Mouse (Mus musculus) testis, adult 2 months (tissue): ENCODE measurements around the gene Rasgrp3. TPM values are rescaled to one million over a fixed set of nuclear protein-coding genes. Genes with fewer than 3 reads are reported as not detected.

Experiments used
- H3K27ac ChIP-seq: fragments of 200-500 bp; 2 replicates; pipeline ENCODE4 v1.5.1; 2012; ENCODE audit warnings: low read depth, low read length; ENCODE audit not compliant: control insufficient read depth, insufficient read depth
- H3K27me3 ChIP-seq: fragments of 200-500 bp; 2 replicates; pipeline ENCODE4 v1.6.1; 2012; ENCODE audit warnings: mild to moderate bottlenecking, low read length, moderate library complexity; ENCODE audit not compliant: control insufficient read depth, insufficient read depth
- H3K36me3 ChIP-seq: fragments of 200-500 bp; 2 replicates; pipeline ENCODE4 v1.6.1; 2012; ENCODE audit warnings: mild to moderate bottlenecking, low read length; ENCODE audit not compliant: control insufficient read depth, insufficient read depth
- H3K4me1 ChIP-seq: fragments of 200-500 bp; 2 replicates; pipeline ENCODE4 v1.6.1; 2012; ENCODE audit warnings: low read length; ENCODE audit not compliant: control insufficient read depth, insufficient read depth
- H3K4me3 ChIP-seq: fragments of 200-500 bp; 2 replicates; pipeline ENCODE4 v1.5.1; 2012; ENCODE audit warnings: low read depth, mild to moderate bottlenecking, low read length, moderate library complexity, mixed read lengths; ENCODE audit not compliant: control insufficient read depth
- CTCF ChIP-seq: fragments of 200-500 bp; IDR thresholded peaks from 2 replicates; pipeline ENCODE4 v1.5.1; 2012; ENCODE audit warnings: low read depth, mild to moderate bottlenecking, inconsistent platforms, low read length, moderate library complexity; ENCODE audit not compliant: control insufficient read depth, insufficient read depth, insufficient replicate concordance
- POLR2A ChIP-seq: fragments of 200-500 bp; IDR thresholded peaks from 2 replicates; pipeline ENCODE4 v1.6.1; 2012; ENCODE audit warnings: low read depth, mild to moderate bottlenecking, inconsistent platforms, low read length, moderate library complexity; ENCODE audit not compliant: control insufficient read depth
- polyA plus RNA-seq: library from polyadenylated mRNA; depleted of rRNA; stranded (reverse); fragments of >200 nt; gene quantifications from 2 replicates; pipeline ENCODE4 v1.2.3, GENCODE M21; 2012; rRNA removed

Rasgrp3 gene
- polyA plus RNA-seq, 1 experiment: 0.23 TPM

GRCm38 (mm10) chr17:75544262-75544661, 108.6 kb downstream of the Rasgrp3 start:
- TF ChIP-seq CTCF (no peak), POLR2A (no peak)
- Histone ChIP-seq H3K27me3 (no peaks in the 10 kb centered on the region), H3K4me1 (no peaks in the 10 kb centered on the region), H3K27ac (no peak overlapping the region), H3K36me3 (peaks cover 3% of the 10 kb centered on the region; the same call in 1 of the 2 replicates), H3K4me3 (no peak overlapping the region)

- no peak overlapping the region for H3K27ac ChIP-seq
- H3K4me1 ChIP-seq: peaks cover 3% of the 10 kb centered on the region
- H3K36me3 ChIP-seq: no peaks in the 10 kb centered on the region
- H3K27me3 ChIP-seq: no peaks in the 10 kb centered on the region
- peak overlapping the region; percentile 94 for H3K4me3 ChIP-seq
- no peak for TF ChIP-seq POLR2A
- no peak for TF ChIP-seq CTCF
These were observed 115.2 kb downstream of the Rasgrp3 start for GRCm38 (mm10) chr17:75550771-75551413.

DNA sequence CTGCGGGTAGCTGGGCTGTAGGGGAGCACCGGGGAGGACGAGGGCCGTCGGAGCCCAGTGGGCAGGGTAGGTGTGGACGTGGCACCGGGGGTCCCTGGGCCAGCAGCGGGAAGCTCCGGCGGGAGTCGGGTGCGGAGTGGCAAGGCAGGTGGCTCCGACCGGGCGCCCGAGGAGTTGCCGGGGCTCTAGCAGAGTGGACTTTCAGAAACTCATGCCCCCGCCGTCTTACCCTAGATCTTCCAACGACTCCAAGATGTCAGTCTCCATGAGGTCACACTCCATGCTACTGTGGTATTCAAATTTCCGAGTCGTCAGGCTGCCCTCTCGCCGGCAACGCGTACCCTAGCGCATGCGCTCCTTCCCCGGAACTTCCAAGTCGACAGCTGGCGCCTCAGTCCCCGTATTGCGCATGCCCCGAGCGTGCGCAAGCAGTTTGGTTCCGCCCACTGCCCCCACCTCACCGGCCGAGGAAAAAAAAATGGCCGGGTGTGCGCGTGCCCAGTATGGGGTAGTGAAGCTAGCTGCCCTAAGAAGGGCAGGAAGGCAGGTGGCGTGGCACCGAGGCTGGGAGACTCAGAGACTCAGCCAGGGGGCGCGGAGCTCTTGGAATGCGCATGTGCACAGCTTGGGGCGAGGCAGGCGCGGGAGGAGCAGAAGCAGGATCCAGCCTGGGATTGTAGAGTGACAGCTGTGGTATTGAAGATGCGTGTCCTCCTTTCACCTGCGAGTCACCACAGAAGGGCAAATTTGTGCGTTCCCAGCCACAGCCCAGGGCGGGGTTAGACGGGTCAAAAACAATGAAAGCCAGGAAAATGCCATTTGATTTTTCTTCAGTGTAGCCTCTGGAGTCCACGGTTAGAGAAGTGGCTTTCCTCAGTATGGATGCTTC, 116.1 kb downstream of the Rasgrp3 start, which contains the start of gene Fam98a:
TSS of gene Fam98a (minus strand) at position 435 of the 889 bp plus-strand sequence.
- TF ChIP-seq POLR2A (peak; percentile 87; the same call in 1 of the 2 replicates), CTCF (peak; percentile 33; the same call in 1 of the 2 replicates)
- Histone ChIP-seq H3K27ac (peak within 1 kb of the TSS; percentile 67), H3K36me3 (no peaks in the 10 kb centered on the region), H3K4me3 (peak within 1 kb of the TSS; percentile 94), H3K27me3 (no peaks in the 10 kb centered on the region), H3K4me1 (peaks cover 3% of the 10 kb centered on the region)

- H3K4me3 ChIP-seq: no peak overlapping the region
- no peak for TF ChIP-seq CTCF
- TF ChIP-seq POLR2A: no peak
- H3K27ac ChIP-seq: no peak overlapping the region
- H3K36me3 ChIP-seq: no peaks in the 10 kb centered on the region
- H3K4me1 ChIP-seq: no peaks in the 10 kb centered on the region; the same call in 1 of the 2 replicates
- no peaks in the 10 kb centered on the region for H3K27me3 ChIP-seq
These were observed 121.3 kb downstream of the Rasgrp3 start for GRCm38 (mm10) chr17:75557031-75557430.

DNA sequence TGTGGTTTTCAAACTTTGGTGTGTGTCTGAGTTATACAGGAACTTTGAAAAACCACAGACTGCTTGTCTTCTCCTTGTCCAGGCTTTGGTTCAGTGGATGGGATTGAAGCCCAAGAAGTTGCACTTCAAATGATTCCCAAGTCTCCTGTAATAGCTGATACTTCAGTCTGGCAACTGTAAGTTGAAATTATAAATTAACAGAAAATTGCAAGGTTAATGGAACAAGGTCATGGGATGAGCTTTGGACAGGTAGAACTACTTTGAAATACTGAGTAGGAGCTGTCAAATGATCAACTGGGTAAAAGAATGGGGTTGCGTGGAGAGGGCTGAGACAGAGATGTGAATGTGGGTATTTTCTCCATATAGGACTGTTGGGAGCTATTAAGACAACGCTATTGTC, 122.3 kb downstream of the Rasgrp3 start:
- Histone ChIP-seq H3K4me1 (no peaks in the 10 kb centered on the region), H3K36me3 (no peaks in the 10 kb centered on the region), H3K27ac (no peak overlapping the region), H3K27me3 (no peaks in the 10 kb centered on the region), H3K4me3 (no peak overlapping the region)
- TF ChIP-seq POLR2A (no peak), CTCF (no peak)

- no peak for TF ChIP-seq CTCF
- Histone ChIP-seq H3K36me3 (no peaks in the 10 kb centered on the region), H3K4me3 (no peak overlapping the region), H3K27ac (no peak overlapping the region), H3K4me1 (no peaks in the 10 kb centered on the region), H3K27me3 (no peaks in the 10 kb centered on the region)
These were observed 139.9 kb downstream of the Rasgrp3 start for GRCm38 (mm10) chr17:75575608-75576007.

Other genes starting within 250 kb of the Rasgrp3 start
- 52.2 and 57.9 TPM in 2 replicates for gene Fam98a, start 116.0 kb downstream of the Rasgrp3 start, polyA plus RNA-seq